Mouse (Mus musculus): ENCODE results near the gene Wipi1. TPM values are rescaled to one million over a fixed set of nuclear protein-coding genes. Genes with fewer than 3 reads are reported as not detected.
A peak's percentile ranks its signal among the peaks of the same experiment; 100 is the strongest.

The Wipi1 gene
- total RNA-seq, 2 experiments from 2014 or later = 71.1 to 86.4 TPM

- peak; percentile 42 to 69 for DNase-seq (ENCODE audit: low spot score in 2 of 2)
Observed at GRCm38 (mm10) chr11:109584843-109585713, 26.7 kb downstream of the Wipi1 start.

GRCm38 (mm10) chr11:109583986-109584385, 27.8 kb downstream of the Wipi1 start:
- DNase-seq (ENCODE audit: low spot score in 2 of 2) = no peak

- DNase-seq (ENCODE audit: low spot score in 2 of 2) = no peak
Observed at GRCm38 (mm10) chr11:109579999-109580398, 31.8 kb downstream of the Wipi1 start.

GRCm38 (mm10) chr11:109578536-109578935, 33.2 kb downstream of the Wipi1 start:
- no peak for DNase-seq (ENCODE audit: low spot score in 2 of 2)

- no peak for DNase-seq (ENCODE audit: low spot score in 2 of 2)
Observed at GRCm38 (mm10) chr11:109575832-109576231, 35.9 kb downstream of the Wipi1 start.

- no peak for DNase-seq (ENCODE audit: low spot score in 2 of 2)
Observed at GRCm38 (mm10) chr11:109574604-109575003, 37.2 kb downstream of the Wipi1 start.

GRCm38 (mm10) chr11:109572051-109572450, 39.7 kb downstream of the Wipi1 start:
- no peak for DNase-seq (ENCODE audit: low spot score in 2 of 2)

GRCm38 (mm10) chr11:109569809-109570208, 42.0 kb downstream of the Wipi1 start:
- no peak for DNase-seq (ENCODE audit: low spot score in 2 of 2)

GRCm38 (mm10) chr11:109569007-109569618, 42.7 kb downstream of the Wipi1 start:
- no peak for DNase-seq (ENCODE audit: low spot score in 2 of 2)

- DNase-seq (ENCODE audit: low spot score in 2 of 2) = peak in 1 of 2 experiments; percentile 38
Observed at GRCm38 (mm10) chr11:109564466-109565214, 47.1 kb downstream of the Wipi1 start.

GRCm38 (mm10) chr11:109563708-109564107, 48.1 kb downstream of the Wipi1 start:
- no peak for DNase-seq (ENCODE audit: low spot score in 2 of 2)

- no peak for DNase-seq (ENCODE audit: low spot score in 2 of 2)
Observed at GRCm38 (mm10) chr11:109561445-109561844, 50.3 kb downstream of the Wipi1 start.

GRCm38 (mm10) chr11:109560793-109561257, 50.9 kb downstream of the Wipi1 start:
- no peak for DNase-seq (ENCODE audit: low spot score in 2 of 2)

GRCm38 (mm10) chr11:109559241-109559640, 52.5 kb downstream of the Wipi1 start:
- DNase-seq (ENCODE audit: low spot score in 2 of 2) = no peak

GRCm38 (mm10) chr11:109557419-109557818, 54.3 kb downstream of the Wipi1 start:
- DNase-seq (ENCODE audit: low spot score in 2 of 2) = no peak

GRCm38 (mm10) chr11:109556130-109556529, 55.6 kb downstream of the Wipi1 start:
- no peak for DNase-seq (ENCODE audit: low spot score in 2 of 2)

- no peak for DNase-seq (ENCODE audit: low spot score in 2 of 2)
Observed at GRCm38 (mm10) chr11:109554443-109554842, 57.3 kb downstream of the Wipi1 start.

GRCm38 (mm10) chr11:109553921-109554320, 57.8 kb downstream of the Wipi1 start:
- no peak for DNase-seq (ENCODE audit: low spot score in 2 of 2)

- no peak for DNase-seq (ENCODE audit: low spot score in 2 of 2)
Observed at GRCm38 (mm10) chr11:109549599-109550290, 62.0 kb downstream of the Wipi1 start.

GRCm38 (mm10) chr11:109547652-109548051, 64.1 kb downstream of the Wipi1 start:
- DNase-seq (ENCODE audit: low spot score in 2 of 2) = no peak

All from gastrocnemius, postnatal 4 days (tissue).